Mouse (Mus musculus) intestine, embryonic 14.5 days (tissue): ENCODE measurements around the gene Aym1. TPM values are rescaled to one million over a fixed set of nuclear protein-coding genes. Genes with fewer than 3 reads are reported as not detected.

Experiments used
- ATAC-seq: fragments of 200-750 bp; cut with Nextera tagmentation; replicated peaks from 2 replicates; pipeline ENCODE4 v1.8.0; 2017; ENCODE audit warnings: low read depth, moderate number of reproducible peaks, moderate TSS enrichment, moderate library complexity; ENCODE audit not compliant: low FRiP score, low TSS enrichment
- DNase-seq: peaks from one replicate; pipeline ENCODE4 v3.0.0-alpha.2; 2018; ENCODE audit warnings: low spot score
- H3K27ac ChIP-seq: fragments of 300-500 bp; sonication (generic); 2 replicates; pipeline ENCODE4 v1.5.1; 2014; ENCODE audit warnings: low read depth, mild to moderate bottlenecking, control low read depth
- H3K27me3 ChIP-seq: fragments of 300-500 bp; sonication (generic); replicated peaks from 2 replicates; pipeline ENCODE4 v1.6.1; 2014; ENCODE audit warnings: low read length, control low read depth; ENCODE audit not compliant: control insufficient read depth, insufficient read depth
- H3K36me3 ChIP-seq: fragments of 300-500 bp; sonication (generic); 2 replicates; pipeline ENCODE4 v1.6.1; 2014; ENCODE audit warnings: low read length, control low read depth; ENCODE audit not compliant: control insufficient read depth, insufficient read depth
- H3K4me1 ChIP-seq: fragments of 300-500 bp; sonication (generic); replicated peaks from 2 replicates; pipeline ENCODE4 v1.6.1; 2014; ENCODE audit warnings: low read length, control low read depth, mixed read lengths; ENCODE audit not compliant: control insufficient read depth, insufficient read depth
- H3K4me2 ChIP-seq: fragments of 300-500 bp; sonication (generic); 2 replicates; pipeline ENCODE4 v1.6.1; 2014; ENCODE audit warnings: low read length
- H3K4me3 ChIP-seq: fragments of 300-500 bp; sonication (generic); 2 replicates; pipeline ENCODE4 v1.5.1; 2014; ENCODE audit warnings: low read depth, low read length, control low read depth, mixed read lengths
- H3K9ac ChIP-seq: fragments of 300-500 bp; sonication (generic); 2 replicates; pipeline ENCODE4 v1.6.1; 2014; ENCODE audit warnings: mild to moderate bottlenecking, low read length
- H3K9me3 ChIP-seq: fragments of 300-500 bp; sonication (generic); 2 replicates; pipeline ENCODE4 v1.6.1; 2016; ENCODE audit warnings: low read length, control low read depth; ENCODE audit not compliant: control insufficient read depth
- WGBS: fragments of 180-500 bp; shearing (Covaris S2); extraction: QIAGEN DNeasy Blood & Tissue Kit; methylation state at CpG from one replicate; pipeline ENCODE4 v1.1.7; 2014; 5-methylcytosine and 5-hydroxymethylcytosine counted together
- polyA plus RNA-seq: library from polyadenylated mRNA; unstranded; fragments of >200 nt; fragmentation: Nextera tagmentation; extraction: Ambion mirVana; gene quantifications from 2 replicates; pipeline ENCODE4 v1.2.1, GENCODE M21; 2014

The Aym1 gene
- polyA plus RNA-seq, 1 experiment from 2014 or later: not detected

DNA sequence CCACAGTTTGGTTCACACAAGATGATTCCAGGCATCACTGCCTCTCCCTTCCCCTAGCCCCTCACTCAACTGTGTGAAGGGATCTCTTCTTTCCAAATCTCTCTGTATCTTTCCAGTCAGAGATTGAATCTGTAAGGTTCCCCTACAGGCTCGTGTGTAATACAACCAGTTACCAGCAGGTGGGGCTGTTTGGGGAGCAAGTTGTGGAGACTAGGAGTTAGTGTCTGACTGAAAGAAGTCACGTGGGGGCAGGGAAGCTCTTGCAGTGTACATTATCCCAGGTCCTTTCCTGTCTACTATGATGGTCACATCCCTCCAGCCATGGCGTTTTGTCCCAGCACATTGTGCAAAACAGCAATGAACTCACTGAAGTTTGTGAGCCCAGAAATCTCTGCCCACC, 18.7 kb downstream of the Aym1 start:
- H3K4me2 ChIP-seq: no peak overlapping the region
- ATAC-seq: no peak
- no peak overlapping the region for H3K9ac ChIP-seq
- H3K9me3 ChIP-seq: no peaks in the 10 kb centered on the region
- peak; percentile 82 for DNase-seq
- 0 out of 2 replicates have a peak, but pooled peaks cover 4% of the 10 kb centered on the region for H3K27me3 ChIP-seq
- H3K4me1 ChIP-seq: no peaks in the 10 kb centered on the region; the same call in 1 of the 2 replicates
- no peak overlapping the region for H3K4me3 ChIP-seq
- no peaks in the 10 kb centered on the region for H3K36me3 ChIP-seq
- 30% methylated on average over 3 of the region's 3 CpGs for whole genome bisulfite sequencing
- no peak overlapping the region for H3K27ac ChIP-seq

- ATAC-seq: no peak
- no peaks in the 10 kb centered on the region for H3K36me3 ChIP-seq
- no peak for DNase-seq
Observed at GRCm38 (mm10) chr5:113376292-113376691, 19.2 kb downstream of the Aym1 start.

GRCm38 (mm10) chr5:113379416-113379815, 22.3 kb downstream of the Aym1 start:
- no peak overlapping the region for H3K4me2 ChIP-seq
- no peaks in the 10 kb centered on the region for H3K36me3 ChIP-seq
- no peak for ATAC-seq
- H3K27ac ChIP-seq: no peak overlapping the region
- H3K27me3 ChIP-seq: no peaks in the 10 kb centered on the region
- H3K4me1 ChIP-seq: no peaks in the 10 kb centered on the region; the same call in 1 of the 2 replicates
- no peak for DNase-seq
- no peak overlapping the region for H3K9ac ChIP-seq
- WGBS: 73% methylated on average over 5 of the region's 5 CpGs
- no peaks in the 10 kb centered on the region for H3K9me3 ChIP-seq
- no peak overlapping the region for H3K4me3 ChIP-seq

More at GRCm38 (mm10) chr5:113376292-113376691, 19.2 kb downstream of the Aym1 start:
- no peak overlapping the region for H3K4me2 ChIP-seq
- no peak overlapping the region for H3K9ac ChIP-seq
- H3K4me1 ChIP-seq: no peaks in the 10 kb centered on the region; the same call in 1 of the 2 replicates
- 76% methylated on average over 1 of the region's 1 CpGs for WGBS
- H3K9me3 ChIP-seq: no peaks in the 10 kb centered on the region
- H3K27ac ChIP-seq: no peak overlapping the region
- H3K27me3 ChIP-seq: 0 out of 2 replicates have a peak, but pooled peaks cover 4% of the 10 kb centered on the region
- H3K4me3 ChIP-seq: no peak overlapping the region

DNA sequence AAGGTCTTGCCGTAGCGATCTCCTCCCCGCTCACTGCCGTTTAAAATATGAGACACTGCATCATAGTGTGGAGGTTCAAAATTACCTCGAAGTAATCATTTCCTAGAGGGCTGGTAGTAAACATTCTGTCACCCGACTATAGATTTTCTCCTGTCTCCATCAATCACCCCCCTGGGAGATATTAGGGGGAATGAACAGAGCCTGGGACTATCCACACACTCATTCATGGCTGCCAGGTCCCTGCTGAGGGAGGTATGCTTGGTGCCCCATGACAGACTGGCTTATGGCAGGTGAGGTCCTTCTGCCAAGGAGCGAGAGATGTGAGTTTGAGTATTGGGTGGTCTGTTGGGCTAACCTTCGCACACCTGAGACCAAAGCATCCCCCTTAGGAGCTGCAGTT, 23.5 kb downstream of the Aym1 start:
- WGBS: 59% methylated on average over 8 of the region's 8 CpGs
- ATAC-seq: no peak
- no peak for DNase-seq

DNA sequence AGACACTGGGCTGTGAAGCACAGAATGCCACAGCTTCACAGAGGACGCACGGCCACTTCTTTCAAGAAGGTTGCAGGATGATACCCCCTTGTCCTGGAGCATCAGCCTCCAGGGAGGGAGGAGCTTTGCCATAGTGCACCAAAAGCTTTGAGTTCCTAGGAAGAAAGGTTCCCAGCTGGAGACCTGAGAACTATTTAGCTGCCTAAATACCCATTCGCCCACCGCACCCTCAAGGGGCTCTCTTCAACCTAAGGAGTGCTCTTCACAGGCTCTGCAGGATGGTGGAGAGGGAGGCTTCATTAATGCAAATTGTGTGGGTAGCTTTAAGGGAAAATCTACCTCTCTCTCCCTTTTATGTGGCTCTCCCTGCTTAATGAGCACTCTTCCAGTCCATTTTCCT, 25.5 kb downstream of the Aym1 start:
- H3K36me3 ChIP-seq: no peaks in the 10 kb centered on the region
- ATAC-seq: no peak
- no peak for DNase-seq
- no peaks in the 10 kb centered on the region for H3K9me3 ChIP-seq
- no peak overlapping the region for H3K27ac ChIP-seq
- H3K27me3 ChIP-seq: no peaks in the 10 kb centered on the region
- no peaks in the 10 kb centered on the region for H3K4me1 ChIP-seq
- H3K4me2 ChIP-seq: no peak overlapping the region
- H3K9ac ChIP-seq: no peak overlapping the region
- WGBS: 64% methylated on average over 4 of the region's 4 CpGs
- H3K4me3 ChIP-seq: no peak overlapping the region

More for the DNA sequence above, 23.5 kb downstream of the Aym1 start:
- no peak overlapping the region for H3K4me2 ChIP-seq
- H3K9ac ChIP-seq: no peak overlapping the region
- H3K4me3 ChIP-seq: no peak overlapping the region
- no peak overlapping the region for H3K27ac ChIP-seq
- H3K9me3 ChIP-seq: no peaks in the 10 kb centered on the region
- no peaks in the 10 kb centered on the region for H3K27me3 ChIP-seq
- no peaks in the 10 kb centered on the region for H3K4me1 ChIP-seq
- no peaks in the 10 kb centered on the region for H3K36me3 ChIP-seq

- H3K27me3 ChIP-seq: no peaks in the 10 kb centered on the region
- no peaks in the 10 kb centered on the region for H3K9me3 ChIP-seq
- no peak overlapping the region for H3K9ac ChIP-seq
- H3K4me1 ChIP-seq: no peaks in the 10 kb centered on the region
- ATAC-seq (no peak), DNase-seq (no peak)
- no peaks in the 10 kb centered on the region for H3K36me3 ChIP-seq
- H3K4me3 ChIP-seq: no peak overlapping the region
- WGBS: 54% methylated on average over 8 of the region's 8 CpGs
- H3K27ac ChIP-seq: no peak overlapping the region
- no peak overlapping the region for H3K4me2 ChIP-seq
Observed at GRCm38 (mm10) chr5:113393766-113394165, 36.7 kb downstream of the Aym1 start.

GRCm38 (mm10) chr5:113396286-113396934, 39.3 kb downstream of the Aym1 start:
- DNase-seq: no peak
- no peak for ATAC-seq

DNA sequence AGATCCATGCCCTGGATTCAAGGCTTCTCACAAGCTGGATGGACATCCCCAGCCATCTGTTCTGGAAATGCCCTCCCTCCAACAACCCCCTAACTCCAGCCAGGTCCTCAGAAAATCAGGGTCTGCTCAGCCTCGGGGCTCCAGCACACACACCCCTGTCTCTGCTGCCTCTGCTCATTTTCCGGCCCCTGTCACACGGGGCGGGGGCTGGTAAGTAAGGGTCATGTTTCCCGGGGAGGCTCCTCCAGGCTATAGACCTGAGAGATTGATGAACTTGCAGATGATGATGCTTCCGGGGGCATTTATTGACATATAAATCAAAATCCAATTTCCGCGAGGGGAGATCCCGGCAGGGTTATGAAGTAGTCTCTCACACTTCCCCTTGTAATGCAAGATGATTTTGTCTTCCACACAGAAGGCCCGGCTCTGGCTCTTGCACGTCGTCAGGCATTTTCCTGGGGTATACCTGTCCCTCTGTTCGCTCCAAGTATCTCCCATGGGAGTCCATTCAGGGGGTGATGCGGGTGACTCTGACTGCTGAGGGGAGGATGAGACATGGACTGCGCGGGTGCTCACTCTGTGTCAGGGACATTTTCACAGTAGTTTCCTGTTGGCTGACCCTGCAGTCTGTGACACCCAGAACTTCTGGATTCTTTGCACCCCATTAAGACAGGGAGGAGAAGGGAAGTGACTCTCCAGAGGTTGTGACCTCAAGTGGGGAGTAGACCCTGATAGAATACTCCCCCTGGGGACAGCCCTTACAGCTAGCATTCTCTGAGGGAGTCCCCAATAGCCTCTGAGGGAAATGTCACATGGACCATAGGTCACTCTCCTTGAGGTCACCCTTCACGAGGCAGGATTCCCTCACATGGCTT, 40.6 kb downstream of the Aym1 start:
- Histone ChIP-seq H3K9ac (no peak overlapping the region), H3K4me3 (no peak overlapping the region), H3K4me1 (no peaks in the 10 kb centered on the region; the same call in 1 of the 2 replicates), H3K27me3 (no peaks in the 10 kb centered on the region), H3K36me3 (no peaks in the 10 kb centered on the region), H3K4me2 (no peak overlapping the region), H3K9me3 (peaks cover 4% of the 10 kb centered on the region; the same call in 1 of the 2 replicates), H3K27ac (no peak overlapping the region)
- DNase-seq (no peak), ATAC-seq (no peak)
- 55% methylated on average over 17 of the region's 17 CpGs for WGBS

More at GRCm38 (mm10) chr5:113396286-113396934, 39.3 kb downstream of the Aym1 start:
- H3K4me2 ChIP-seq: no peak overlapping the region
- peaks cover 4% of the 10 kb centered on the region; the same call in 1 of the 2 replicates for H3K9me3 ChIP-seq
- H3K9ac ChIP-seq: no peak overlapping the region
- no peaks in the 10 kb centered on the region for H3K36me3 ChIP-seq
- no peak overlapping the region for H3K27ac ChIP-seq
- H3K27me3 ChIP-seq: no peaks in the 10 kb centered on the region
- H3K4me3 ChIP-seq: no peak overlapping the region
- H3K4me1 ChIP-seq: no peaks in the 10 kb centered on the region
- 77% methylated on average over 17 of the region's 17 CpGs for WGBS
